Mouse (Mus musculus): ENCODE results near the gene Pdlim5. TPM values are rescaled to one million over a fixed set of nuclear protein-coding genes. Genes with fewer than 3 reads are reported as not detected.

The Pdlim5 gene
- total RNA-seq, 1 experiment from 2014 or later = 62.7 TPM

Other genes with a start within 250 kb of the Pdlim5 start
- gene Bmpr1b, start 226.3 kb downstream of the Pdlim5 start, total RNA-seq (2021) = 0.74 and 1.2 TPM in 2 replicates
- gene Gbp5, start 98.3 kb upstream of the Pdlim5 start, total RNA-seq (2021) = 2.6 and 5.7 TPM in 2 replicates
- gene Gbp7, start 134.6 kb upstream of the Pdlim5 start, total RNA-seq (2021) = 9.4 and 12.2 TPM in 2 replicates
- 8.1 and 14.5 TPM in 2 replicates for gene Gbp3, start 164.3 kb upstream of the Pdlim5 start, total RNA-seq (2021)
- 0.26 and 0.83 TPM in 2 replicates for gene Gbp2b, start 199.2 kb upstream of the Pdlim5 start, total RNA-seq (2021)
- 11.8 and 12.7 TPM in 2 replicates for gene Gbp2, start 224.9 kb upstream of the Pdlim5 start, total RNA-seq (2021)